Mouse (Mus musculus) left cerebral cortex, postnatal 36 days (tissue): ENCODE data around the gene Ubl4a. TPM values are rescaled to one million over a fixed set of nuclear protein-coding genes. Genes with fewer than 3 reads are reported as not detected.

Experiments used
- microRNA-seq: library from miRNA; unstranded; fragments of <30 nt; microRNA quantifications from one replicate; pipeline ENCODE4 v1.2.0, GENCODE M21; 2022
- total RNA-seq, 2 experiments: library from RNA; stranded (reverse); gene quantifications; 2 replicates each; pipeline ENCODE4 v1.2.3; 2021

Gene Ubl4a
- total RNA-seq, 2 experiments from 2014 or later: 64.6 to 77.3 TPM

Small RNA genes within 50 kb of the gene (microRNA-seq; reads per million reads assigned to microRNA genes)
- gene Mir7092: not detected

Other genes starting within 250 kb of the Ubl4a start
- under 1 TPM in 1 of 2 experiments, not detected in 1; 0.66 TPM for gene Opn1mw, start 245.8 kb downstream of the Ubl4a start, total RNA-seq
- gene Mecp2, start 237.9 kb downstream of the Ubl4a start, total RNA-seq: 10 to 100 TPM; 82.0 to 91.2 TPM
- gene Tex28, start 205.4 kb downstream of the Ubl4a start, total RNA-seq: not detected
- gene Tktl1, start 196.0 kb downstream of the Ubl4a start, total RNA-seq: not detected
- 10 to 100 TPM; 57.5 to 74.0 TPM for gene Flna, start 123.4 kb downstream of the Ubl4a start, total RNA-seq
- gene Emd, start 118.5 kb downstream of the Ubl4a start, total RNA-seq: 10 to 100 TPM; 33.6 to 39.0 TPM
- 100 to 1,000 TPM; 182 to 197 TPM for gene Rpl10, start 102.4 kb downstream of the Ubl4a start, total RNA-seq
- gene Taz, start 91.3 kb downstream of the Ubl4a start, total RNA-seq: 10 to 100 TPM; 49.7 to 64.0 TPM
- 1 to 10 TPM; 2.0 to 2.3 TPM for gene Dnase1l1, start 90.9 kb downstream of the Ubl4a start, total RNA-seq
- gene Atp6ap1, start 76.1 kb downstream of the Ubl4a start, total RNA-seq: 100 to 1,000 TPM; 340 to 365 TPM
- 100 to 1,000 TPM; 583 to 584 TPM for gene Gdi1, start 68.2 kb downstream of the Ubl4a start, total RNA-seq
- 10 to 100 TPM; 30.1 to 31.9 TPM for gene Fam50a, start 60.2 kb downstream of the Ubl4a start, total RNA-seq
- 10 to 100 TPM; 17.1 to 28.7 TPM for gene Plxna3, start 44.2 kb downstream of the Ubl4a start, total RNA-seq
- gene Lage3, start 19.6 kb downstream of the Ubl4a start, total RNA-seq: 10 to 100 TPM; 23.0 to 26.9 TPM
- gene Slc10a3, start 131 bp upstream of the Ubl4a start, total RNA-seq: 1 to 10 TPM; 2.4 to 2.7 TPM
- 10 to 100 TPM; 18.0 to 22.5 TPM for gene Fam3a, start 20.1 kb upstream of the Ubl4a start, total RNA-seq
- 10 to 100 TPM; 46.9 to 49.9 TPM for gene Ikbkg, start 20.1 kb upstream of the Ubl4a start, total RNA-seq
- gene G6pdx, start 56.0 kb upstream of the Ubl4a start, total RNA-seq: 10 to 100 TPM; 25.9 to 26.3 TPM
- gene Gm6880, start 108.2 kb upstream of the Ubl4a start, total RNA-seq: not detected
- not detected for gene Olfr1326-ps1, start 201.7 kb upstream of the Ubl4a start, total RNA-seq
- not detected for gene Olfr1325, start 219.5 kb upstream of the Ubl4a start, total RNA-seq